Mouse (Mus musculus) yolk sac, embryonic 10.5 days (tissue): Measurements from ENCODE around the gene Arglu1.
A peak's percentile ranks its signal among the peaks of the same experiment; 100 is the strongest.

Experiments
- DNase-seq: peaks from one replicate; pipeline ENCODE4 v3.0.0-alpha.2; 2017; ENCODE audit warnings: low spot score

Arglu1 gene

DNA sequence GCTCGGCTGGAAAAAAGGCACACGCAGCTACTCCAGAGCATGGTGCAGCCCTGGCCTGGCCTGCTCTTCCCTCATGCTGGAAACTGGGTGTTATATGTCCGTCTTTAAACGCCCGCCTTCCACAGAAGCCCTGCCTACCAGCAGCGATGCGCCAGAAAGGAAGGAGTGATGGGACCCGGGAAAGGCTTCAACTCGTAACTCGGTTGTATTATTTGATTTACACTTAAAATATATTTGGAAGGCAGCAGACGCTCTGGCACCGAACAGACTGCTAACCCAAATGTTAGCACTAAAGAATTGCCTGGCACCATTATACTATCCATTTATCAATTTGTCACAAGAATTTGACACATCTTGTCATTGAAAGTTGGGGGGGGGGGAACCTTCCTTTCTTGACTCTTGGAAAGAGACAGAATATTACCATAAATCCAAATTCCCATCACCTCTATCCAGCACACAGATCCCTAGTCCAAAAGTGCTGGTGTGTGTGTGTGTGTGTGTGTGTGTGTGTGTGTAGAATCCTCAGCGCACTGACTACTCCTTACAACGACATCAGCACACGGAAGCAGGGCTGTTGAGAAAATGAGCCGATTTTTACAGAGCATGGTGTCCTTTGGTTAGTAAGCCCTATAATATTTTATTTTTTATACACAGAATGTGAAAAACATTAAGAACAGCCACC, 68.9 kb downstream of the Arglu1 start:
- no peak for DNase-seq

DNA sequence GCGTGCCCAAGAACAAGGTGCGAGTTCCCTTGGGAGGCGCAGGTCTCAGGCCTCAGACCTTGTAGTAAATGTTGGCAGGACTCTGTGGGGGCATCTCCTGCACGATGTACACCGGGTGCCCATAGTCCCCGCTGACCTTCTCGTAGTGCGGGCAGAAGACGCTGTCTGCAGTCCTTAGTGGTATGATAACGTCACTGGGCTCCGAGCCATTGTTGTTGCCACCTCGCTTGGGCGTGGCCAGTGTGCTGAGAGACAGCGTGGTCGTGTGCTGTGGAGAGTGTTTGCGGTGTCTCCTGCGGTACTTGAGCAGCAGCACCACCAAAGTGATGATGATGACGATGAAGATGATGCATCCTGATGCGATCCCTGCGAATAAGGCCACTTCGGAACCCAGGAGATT, 69.8 kb downstream of the Arglu1 start:
- no peak for DNase-seq

GRCm38 (mm10) chr8:8619221-8620194, 70.8 kb downstream of the Arglu1 start:
- peak; percentile 18 for DNase-seq
